Mouse (Mus musculus) heart, postnatal 4 days (tissue): Measurements from ENCODE around the gene Gm3435. TPM values are rescaled to one million over a fixed set of nuclear protein-coding genes. Genes with fewer than 3 reads are reported as not detected.
"Not testable (repeated sequence)": the region's sequence is repeated elsewhere in the genome, so short reads cannot be mapped to it uniquely, and the experiment has no call there.

ENCODE experiments used
- DNase-seq: peaks from one replicate; pipeline ENCODE4 v3.0.0; 2021
- total RNA-seq, 2 experiments: library from RNA; stranded (reverse); gene quantifications; 2 replicates each; pipeline ENCODE4 v1.2.3; 2021

Gene Gm3435
- total RNA-seq, 2 experiments from 2014 or later: 3.2 to 3.9 TPM

DNA sequence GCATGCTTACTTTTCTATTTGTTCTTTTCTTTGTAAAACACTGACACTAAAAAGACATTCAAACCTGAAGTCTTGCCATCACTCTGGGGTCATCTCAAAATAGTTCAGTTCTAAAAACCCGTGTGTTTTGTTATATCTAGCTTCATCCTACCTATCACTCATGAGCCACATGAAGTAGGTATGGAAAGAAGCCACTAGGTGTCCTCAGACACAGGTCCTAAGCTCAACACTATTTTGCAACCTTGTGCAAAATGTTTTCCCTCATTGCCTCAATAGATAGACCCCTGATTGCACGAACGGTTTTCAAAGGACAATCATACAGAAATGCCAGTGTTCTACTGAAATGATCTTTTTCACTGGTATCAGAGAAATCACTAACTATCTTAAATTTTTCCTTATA is 30.5 kb downstream of the Gm3435 start:
- DNase-seq: not testable (repeated sequence)

DNA sequence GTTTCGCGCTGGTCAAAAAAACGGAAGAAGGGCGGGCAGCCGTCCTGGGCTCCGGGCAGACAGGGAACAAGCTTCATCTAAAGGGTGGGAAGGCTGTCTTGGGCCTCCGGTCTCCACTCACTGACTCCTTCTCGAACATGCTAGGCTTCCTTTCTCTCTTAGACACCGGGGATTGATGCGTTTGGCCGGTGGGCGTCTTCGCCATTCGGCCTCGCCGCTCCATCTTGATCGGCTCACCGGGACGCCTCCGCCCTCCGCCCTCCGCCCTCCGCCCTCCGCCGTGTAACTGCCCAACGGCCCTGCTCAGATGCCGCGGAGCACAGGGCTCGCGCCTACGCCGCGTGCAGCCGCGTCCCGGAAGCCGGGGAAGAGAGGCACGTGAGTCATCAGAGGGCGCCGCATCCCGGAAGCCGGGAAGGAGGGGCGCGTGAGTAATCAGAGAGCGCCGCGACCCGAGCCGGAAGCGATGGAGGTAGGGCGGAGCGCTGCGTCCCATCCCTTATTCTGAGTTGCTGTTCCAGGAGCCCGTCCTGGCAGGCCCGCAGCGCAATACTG is 31.3 kb downstream of the Gm3435 start, which contains the start of the genes Ermard, Tcte3 and Gm3448:
TSS of gene Ermard (plus strand) at position 34 of the 555 bp plus-strand sequence.
TSS of gene Tcte3 (minus strand) at position 314 of the 555 bp plus-strand sequence.
TSS of gene Gm3448 (minus strand) at position 363 of the 555 bp plus-strand sequence.
- peak; percentile 28 for DNase-seq

DNA sequence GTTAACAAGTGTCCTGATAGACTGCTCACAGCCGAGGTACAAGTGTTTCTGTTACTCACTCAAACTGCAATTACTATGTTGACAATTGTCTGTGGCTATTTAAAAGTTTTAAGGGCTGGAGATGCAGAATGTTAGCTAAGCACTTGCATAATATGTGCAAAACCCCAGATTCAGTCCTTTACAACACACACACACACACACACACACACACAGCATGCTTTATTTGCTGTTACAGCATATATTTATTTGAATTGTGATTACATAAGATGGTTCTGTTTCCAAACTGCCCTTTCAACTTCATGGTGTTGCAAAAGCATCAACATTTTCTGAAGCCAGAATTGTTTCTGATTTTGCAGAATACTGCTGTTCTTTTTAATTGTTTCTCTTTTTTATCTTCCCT is 40.4 kb downstream of the Gm3435 start:
- DNase-seq: not testable (repeated sequence)

DNA sequence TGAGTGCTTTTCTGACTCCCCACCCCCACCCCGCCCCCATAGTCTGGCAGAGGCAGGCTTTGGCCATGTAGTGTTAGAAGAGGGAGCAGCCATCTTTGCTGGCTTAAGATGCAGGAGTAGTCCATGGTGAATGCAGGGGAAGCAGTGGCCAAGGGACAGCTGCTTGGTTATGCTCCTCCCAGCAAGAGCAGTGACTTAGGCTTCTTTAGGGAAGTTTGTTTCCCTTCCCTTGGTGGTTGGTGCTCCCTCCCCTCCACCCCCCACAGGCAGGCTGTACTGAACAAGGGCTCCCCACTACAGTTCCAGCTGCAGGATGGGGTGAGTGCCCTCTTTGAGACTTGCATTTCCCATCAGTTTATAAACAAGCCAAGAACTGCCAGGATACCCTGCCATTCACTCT is 42.8 kb downstream of the Gm3435 start:
- DNase-seq: not testable (repeated sequence)

DNA sequence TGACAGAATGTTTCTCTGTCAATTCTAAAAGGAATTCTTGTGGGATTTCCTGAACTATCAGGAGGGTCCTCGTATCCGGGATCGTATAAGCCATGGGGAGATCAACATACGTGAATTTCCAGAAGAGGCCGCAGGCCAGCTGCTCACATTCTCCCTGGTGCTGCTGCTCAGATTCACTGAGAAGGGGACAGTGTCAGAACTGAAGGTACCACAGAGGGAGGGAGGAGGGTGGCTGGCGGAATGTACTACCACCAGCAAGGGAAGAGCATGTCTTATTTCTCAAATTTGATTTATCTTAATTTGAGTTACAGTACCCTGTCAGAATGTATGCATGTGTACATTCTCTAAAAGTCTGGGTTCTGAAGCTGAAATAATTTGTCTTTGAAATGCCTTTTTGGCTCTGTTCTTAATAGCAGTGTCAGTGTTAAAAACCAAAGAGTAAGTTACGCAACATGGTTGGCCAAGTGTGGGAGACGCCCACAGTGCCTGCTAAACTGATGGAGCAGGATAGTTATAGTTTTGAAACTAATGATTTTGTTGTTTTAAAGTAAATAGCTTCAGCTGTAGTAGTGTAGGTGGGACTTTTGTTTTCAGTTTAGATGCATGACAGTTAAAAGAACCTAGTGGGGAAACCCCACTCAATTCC is 43.3 kb downstream of the Gm3435 start:
- DNase-seq: not testable (repeated sequence)

DNA sequence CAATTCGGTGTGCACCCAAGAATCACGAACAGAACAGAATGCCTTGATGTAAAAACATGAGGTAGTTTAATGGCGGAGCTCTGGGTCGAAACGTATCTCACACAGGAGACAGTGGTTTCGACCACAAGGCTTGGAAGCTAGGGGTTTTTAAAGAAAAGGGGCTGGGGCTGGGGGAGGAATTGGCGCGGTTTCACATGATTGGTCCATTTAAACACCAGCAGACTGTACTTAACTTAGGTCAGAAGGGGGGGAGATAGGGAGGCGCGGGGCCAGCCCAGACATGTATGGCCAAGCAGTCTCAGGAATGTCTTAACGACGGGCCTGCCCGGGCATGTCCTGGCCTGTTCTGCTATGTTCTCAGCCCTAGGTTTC is 43.8 kb downstream of the Gm3435 start:
- DNase-seq: not testable (repeated sequence)

DNA sequence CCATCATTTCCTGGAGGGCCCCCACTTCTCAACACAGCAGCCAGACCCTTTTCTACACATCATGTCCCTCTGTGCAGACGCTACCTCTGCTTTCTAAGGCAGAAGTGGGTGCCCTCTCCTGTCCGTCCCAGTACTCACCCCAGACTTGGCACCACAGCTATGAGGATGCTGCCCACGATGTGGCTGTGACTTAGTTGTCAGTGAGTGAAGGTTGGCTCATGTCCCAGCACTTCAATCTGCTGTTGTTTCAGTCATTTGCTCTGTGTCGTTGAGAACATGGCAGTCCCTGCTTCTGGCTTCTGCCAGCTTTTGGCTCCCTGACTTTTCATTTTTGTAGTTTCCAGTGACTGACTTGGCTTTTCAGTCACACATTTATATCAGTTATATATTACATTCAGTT is 45.9 kb downstream of the Gm3435 start:
- DNase-seq: peak; percentile 11

DNA sequence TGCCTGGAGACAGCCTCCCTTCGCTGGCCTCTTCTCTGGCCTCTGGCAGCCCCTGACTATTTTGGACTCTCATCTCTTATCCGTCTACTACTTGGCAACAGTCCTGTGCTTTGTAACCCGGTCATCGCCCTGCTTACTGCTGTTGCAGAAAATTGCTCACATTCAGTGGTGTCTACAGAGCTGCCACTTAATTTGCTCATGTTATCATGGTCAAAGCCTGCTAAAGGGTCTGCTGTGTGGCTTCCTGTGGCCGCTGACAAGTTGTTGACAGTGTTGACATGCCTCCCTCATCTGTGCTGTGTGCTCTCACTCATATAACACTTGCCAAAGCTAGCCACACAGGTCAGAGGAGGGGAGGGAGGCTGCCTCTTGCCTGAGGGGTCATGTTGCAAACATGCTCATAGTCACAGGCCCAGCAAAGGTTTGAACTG is 48.2 kb downstream of the Gm3435 start:
- peak; percentile 59 for DNase-seq

DNA sequence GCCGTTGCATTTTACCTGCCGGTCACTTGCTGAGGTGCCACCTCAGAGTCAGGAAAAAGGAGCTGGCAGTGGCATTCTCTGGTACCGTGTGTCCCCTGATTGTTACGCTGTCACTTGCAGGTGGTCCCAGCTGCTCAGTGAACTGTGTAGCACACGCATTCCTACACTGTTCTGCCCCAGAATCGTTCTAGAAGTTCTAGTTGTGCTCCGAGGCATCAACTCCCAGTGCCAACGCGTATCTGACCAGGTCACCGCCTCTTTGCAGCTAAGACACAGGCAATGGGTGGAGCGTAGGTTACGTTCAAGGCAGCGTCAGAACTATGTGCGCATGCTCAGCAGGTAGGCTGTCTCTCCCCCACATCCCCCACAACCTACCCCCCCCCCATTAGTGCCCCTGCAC is 49.7 kb downstream of the Gm3435 start:
- no peak for DNase-seq

DNA sequence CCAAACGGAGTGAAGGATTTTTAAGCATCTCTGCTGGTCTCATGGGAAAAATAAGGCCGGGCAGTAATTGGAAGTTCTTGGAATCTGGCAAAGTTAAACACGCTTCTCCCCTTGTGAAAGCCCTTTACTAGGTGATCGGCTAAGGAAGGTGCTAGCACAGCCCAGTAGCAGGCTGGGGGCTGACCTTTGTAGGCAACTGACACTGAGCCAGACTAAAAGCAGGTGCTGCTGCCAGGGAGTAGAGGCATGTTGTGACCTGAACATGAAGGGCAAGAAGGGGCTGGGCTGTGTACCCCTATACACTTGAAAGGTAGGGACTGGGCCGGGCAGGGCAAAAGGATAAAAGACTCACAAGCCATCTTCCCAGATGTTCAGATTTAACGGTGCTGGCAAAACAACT is 50.4 kb downstream of the Gm3435 start:
- DNase-seq: no peak

DNA sequence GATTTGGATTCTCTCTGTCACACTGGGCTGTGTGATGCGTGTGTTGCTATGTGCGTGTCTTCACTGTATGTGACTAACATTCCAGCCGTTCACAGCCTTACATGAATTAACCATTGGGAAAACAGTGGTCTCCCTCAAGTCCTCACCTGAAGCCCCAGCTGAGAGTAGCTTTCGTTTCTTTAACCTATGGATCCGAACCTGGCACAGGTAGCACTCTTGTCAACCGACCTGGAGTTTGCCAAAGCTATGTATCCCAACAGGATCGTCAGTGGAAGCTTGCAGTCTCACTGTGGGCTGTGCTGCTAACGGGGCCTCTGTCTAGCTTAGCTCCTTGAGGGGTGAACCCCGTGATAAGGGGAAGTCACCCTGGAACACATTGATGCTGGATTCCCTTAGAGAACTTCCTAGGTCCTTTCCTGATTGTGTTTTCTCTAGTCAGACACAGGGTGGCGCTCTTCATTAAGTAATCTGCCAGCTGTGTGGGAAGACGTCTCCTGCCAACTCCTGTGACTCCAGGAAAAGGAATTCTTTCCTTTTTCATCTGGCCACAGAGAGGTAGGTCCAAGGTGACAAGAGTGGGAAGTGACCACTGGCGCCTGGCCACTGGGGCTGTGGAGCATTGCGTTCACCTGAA is 55.5 kb downstream of the Gm3435 start:
- peak; percentile 78 for DNase-seq

DNA sequence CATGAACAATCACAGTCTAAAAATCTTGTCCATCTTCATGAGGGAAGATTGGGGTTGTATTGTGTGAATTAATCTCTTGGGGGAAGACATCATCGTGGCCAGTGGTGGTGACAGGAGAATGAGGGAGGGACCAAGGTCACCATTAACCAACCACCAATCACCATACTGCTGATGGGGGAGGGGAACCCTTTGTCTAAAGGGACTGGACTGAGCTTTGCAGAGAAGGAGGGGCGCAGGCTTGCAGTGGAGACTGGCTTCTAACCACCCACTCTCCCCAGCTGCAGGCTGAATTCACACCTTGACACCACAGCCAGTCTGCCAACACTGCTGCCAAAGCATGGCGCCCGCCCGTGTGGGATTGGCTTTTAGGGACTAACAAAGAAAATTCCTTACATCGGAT is 56.1 kb downstream of the Gm3435 start:
- DNase-seq: no peak

DNA sequence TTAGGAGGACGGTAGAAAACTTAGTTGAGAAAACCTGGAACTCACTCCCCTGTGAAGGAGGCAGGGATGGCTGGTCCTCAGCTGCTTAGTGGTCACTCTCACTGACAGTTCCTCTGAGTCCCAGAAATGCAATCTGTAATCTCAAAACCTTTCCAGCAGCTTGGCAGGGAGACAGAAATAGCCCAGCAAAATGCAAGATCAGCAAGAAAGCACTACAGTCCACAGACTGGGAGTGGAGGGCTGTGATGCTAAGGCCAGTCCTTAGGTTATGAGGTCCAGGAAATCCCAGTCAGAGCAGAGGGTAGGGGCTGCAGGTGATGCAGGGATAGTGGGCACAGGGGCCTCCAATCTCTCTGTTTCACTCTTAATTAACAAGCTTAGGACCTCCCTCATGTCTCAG is 56.9 kb downstream of the Gm3435 start:
- peak; percentile 39 for DNase-seq

DNA sequence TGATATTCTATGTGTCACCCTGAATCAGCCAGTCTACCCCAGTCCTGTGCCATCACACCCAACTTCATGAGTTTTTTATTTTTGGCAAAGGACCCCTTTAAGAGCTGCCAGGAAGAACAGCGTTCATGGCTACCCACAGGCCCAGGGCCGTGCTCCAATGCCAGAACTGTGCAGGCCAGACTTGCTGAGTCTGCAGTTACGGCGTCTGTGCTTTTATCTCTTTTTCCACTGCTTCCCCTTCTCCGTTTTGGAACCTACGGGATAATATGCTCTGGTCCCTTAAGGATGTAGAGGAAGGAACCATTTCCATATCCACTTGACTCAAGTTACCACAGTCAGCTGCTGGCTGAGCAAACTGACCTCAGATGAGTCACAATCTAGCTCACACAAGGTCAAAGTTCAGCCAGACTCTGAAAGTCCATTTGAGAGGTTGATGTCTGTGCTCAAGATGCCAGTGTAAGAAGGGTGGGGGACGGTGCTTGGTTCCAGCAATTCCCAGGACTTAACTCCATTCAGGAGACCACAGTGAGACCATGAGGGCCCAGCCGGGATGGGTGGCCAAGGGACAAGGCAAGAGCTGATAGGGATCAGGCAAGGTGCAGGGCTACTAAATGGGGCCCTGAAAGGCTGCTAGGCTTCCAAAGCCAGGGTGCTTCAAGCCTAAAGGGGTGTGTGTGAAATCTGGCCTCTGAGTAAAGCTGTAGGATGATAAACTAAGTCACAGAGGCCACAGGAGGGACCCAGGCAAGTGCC is 58.2 kb downstream of the Gm3435 start:
- DNase-seq: no peak

DNA sequence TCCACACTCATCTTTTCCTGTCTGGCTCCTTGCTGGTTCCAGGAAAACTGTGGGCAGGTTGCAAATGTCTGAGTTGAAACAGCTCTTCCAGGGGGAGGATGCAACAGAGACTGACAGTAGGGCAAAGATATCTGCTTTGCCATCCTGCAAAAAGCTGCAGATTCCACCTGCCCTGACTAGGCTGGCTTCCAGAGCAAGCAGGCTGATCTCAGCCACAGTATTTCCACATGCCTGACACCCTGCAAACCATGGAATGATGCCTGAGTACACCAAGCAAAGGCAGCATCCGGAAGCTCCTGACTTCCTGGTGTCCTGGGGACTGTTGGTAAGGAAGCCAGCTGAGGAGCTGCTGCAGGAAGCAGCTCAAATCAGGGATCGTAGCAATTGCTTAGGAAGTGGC is 59.1 kb downstream of the Gm3435 start:
- no peak for DNase-seq

Other genes with a start within 250 kb of the Gm3435 start
- gene Wdr27, start 67.0 kb upstream of the Gm3435 start, total RNA-seq: 1 to 10 TPM in 1 of 2 experiments, under 1 TPM in 1; 0.81 to 1.3 TPM
- gene 1600012H06Rik, start 67.0 kb upstream of the Gm3435 start, total RNA-seq: 10 to 100 TPM; 18.6 to 18.9 TPM
- 10 to 100 TPM; 67.8 to 69.4 TPM for gene Phf10, start 48.9 kb upstream of the Gm3435 start, total RNA-seq
- gene 9030025P20Rik, start 31.7 kb upstream of the Gm3435 start, total RNA-seq: 1 to 10 TPM; 3.3 to 4.8 TPM
- gene Gm3417, start 31.4 kb upstream of the Gm3435 start, total RNA-seq: under 1 TPM in 1 of 2 experiments, not detected in 1; 0.48 TPM
- 10 to 100 TPM; 34.8 to 46.8 TPM for gene Ermard, start 31.0 kb downstream of the Gm3435 start, total RNA-seq
- gene Tcte3, start 31.3 kb downstream of the Gm3435 start, total RNA-seq: under 1 TPM in 1 of 2 experiments, not detected in 1; 0.60 TPM
- 1 to 10 TPM; 2.5 to 2.6 TPM for gene Gm3448, start 31.4 kb downstream of the Gm3435 start, total RNA-seq